Mouse (Mus musculus): Measurements from ENCODE around the gene Samd11. TPM values are rescaled to one million over a fixed set of nuclear protein-coding genes. Genes with fewer than 3 reads are reported as not detected.
A peak's percentile ranks its signal among the peaks of the same experiment; 100 is the strongest.

Samd11 gene
- polyA plus RNA-seq (2012; rRNA removed), result 2.7 and 3.8 TPM in 2 replicates

DNA sequence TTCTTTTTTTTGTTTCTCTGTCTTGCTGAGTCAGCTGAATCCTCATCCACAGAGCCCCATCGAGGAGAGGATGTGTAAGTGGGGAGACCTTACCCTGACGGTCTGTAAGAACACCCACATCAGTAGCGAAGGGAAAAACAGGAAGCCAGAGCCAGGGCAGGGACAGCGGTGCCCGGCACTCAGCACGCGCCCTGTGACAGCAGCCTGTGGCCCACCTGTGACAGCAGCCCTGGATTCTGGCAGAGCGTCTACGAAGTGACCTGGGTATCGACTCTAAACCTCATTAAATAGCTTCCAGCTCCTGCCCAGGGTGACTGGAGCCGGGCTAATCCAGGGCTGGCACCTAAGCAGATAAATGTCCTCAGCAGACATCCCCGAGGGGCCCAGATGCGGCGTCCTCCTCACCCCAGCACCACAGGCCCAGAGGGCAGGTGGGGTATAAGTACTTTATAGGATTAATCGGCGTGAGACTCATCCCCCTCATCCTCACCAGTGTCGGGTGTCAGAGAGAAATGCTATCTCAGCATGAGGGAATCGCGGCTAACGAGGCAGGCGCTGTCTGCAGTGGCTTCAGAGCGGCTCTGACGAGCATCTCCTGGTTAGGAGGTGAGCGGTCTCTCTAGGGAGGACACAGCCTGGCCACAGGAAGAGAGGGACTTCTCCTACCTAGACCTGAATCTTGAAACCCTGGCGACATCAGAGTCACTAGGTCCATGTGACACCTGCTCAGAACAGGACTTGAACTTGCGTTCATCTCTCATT is at the start of gene Samd11:
Gene Samd11, minus strand, starts transcription at position 580 of the 762 bp plus-strand sequence.
- no peak for DNase-seq (ENCODE audit: extremely low spot score in 1 of 2, low spot score in 1 of 2)

DNA sequence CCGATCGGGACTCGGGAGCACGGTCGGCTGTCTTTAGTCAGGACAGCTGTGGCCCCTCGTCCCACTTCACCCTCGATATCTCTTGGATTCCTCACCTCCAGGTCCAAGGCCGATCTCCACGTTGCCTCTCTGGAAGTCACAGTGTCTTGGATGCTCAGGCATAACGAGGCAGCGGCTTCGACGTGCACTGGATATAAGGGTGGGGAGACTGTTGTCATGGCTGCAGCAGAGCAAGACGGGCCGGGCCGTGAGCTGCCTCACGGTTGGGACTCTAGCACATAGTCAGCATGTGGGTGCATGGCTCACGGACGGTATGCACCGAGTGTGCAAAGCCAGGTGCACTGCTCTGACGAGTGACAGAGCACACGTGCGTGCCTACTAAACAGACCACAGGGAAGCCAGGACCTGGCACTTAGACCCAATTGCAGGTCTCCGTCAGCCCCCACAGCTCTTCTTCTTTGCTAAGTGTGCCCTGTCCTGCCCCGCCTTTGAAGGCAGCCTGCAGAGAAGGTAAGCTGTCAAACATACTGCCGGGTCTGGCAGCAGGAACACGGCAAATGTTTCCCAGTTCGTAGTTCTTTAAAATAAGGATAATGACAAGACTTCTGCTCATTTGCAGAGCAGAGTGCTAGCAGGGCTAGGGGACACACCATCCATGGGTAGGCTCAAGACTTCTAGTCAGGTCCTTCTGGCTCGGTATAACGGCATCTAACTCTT is 938 bp downstream of the Samd11 start:
- DNase-seq (ENCODE audit: extremely low spot score in 1 of 2, low spot score in 1 of 2), result no peak

DNA sequence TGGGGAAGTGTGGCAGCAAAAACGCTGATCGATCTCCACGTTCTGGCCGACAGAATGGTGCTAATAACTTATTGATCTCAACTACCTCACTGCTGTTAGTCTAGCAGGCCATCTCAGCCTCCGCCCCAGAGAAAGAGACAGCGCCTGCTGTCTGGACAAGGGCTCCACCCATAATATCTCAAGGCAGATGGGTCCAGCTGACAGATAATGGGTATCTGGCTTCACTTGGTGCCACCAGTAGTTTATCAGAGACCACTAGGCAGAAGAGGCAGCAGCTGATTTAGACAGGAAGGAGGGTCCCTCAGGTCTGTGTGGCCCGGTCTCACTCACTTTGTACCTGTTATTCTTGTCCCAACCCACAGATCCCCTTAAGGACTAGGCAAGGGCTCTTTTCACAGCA is 2.4 kb downstream of the Samd11 start:
- DNase-seq (ENCODE audit: extremely low spot score in 1 of 2, low spot score in 1 of 2), result no peak

- DNase-seq (ENCODE audit: extremely low spot score in 1 of 2, low spot score in 1 of 2), result no peak
Measured at GRCm38 (mm10) chr4:156252619-156253018, 2.8 kb downstream of the Samd11 start.

GRCm38 (mm10) chr4:156252140-156252539 is 3.3 kb downstream of the Samd11 start:
- DNase-seq (ENCODE audit: extremely low spot score in 1 of 2, low spot score in 1 of 2), result no peak

GRCm38 (mm10) chr4:156251081-156251480 is 4.4 kb downstream of the Samd11 start:
- no peak for DNase-seq (ENCODE audit: extremely low spot score in 1 of 2, low spot score in 1 of 2)

DNA sequence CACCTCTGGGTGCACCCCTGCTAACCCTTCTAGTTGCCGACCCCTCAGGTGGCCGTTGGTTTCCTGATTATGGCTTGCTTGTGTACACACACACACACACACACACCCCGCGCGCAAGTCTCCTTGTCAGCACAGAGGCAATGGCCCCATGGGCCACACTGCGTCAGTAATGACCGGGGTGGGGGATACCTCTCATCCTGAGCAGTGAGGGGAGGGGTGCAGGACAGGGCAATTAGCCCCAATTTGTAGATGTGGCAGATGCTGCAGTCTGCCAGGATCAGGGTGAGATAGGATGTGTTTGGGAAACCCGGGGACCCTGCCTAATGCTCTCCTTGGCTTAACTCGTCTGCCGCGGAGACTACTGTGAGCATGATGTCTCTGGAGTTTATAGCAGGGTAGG is 5.9 kb downstream of the Samd11 start:
- no peak for DNase-seq (ENCODE audit: extremely low spot score in 1 of 2, low spot score in 1 of 2)

- no peak for DNase-seq (ENCODE audit: extremely low spot score in 1 of 2, low spot score in 1 of 2)
Measured at GRCm38 (mm10) chr4:156236651-156237447, 18.6 kb downstream of the Samd11 start.

GRCm38 (mm10) chr4:156235808-156236533 is 19.5 kb downstream of the Samd11 start, which contains the start of gene Noc2l:
Gene Noc2l (plus strand): TSS chr4:156236010.
- DNase-seq (ENCODE audit: extremely low spot score in 1 of 2, low spot score in 1 of 2), result peak; percentile 67 to 90

DNA sequence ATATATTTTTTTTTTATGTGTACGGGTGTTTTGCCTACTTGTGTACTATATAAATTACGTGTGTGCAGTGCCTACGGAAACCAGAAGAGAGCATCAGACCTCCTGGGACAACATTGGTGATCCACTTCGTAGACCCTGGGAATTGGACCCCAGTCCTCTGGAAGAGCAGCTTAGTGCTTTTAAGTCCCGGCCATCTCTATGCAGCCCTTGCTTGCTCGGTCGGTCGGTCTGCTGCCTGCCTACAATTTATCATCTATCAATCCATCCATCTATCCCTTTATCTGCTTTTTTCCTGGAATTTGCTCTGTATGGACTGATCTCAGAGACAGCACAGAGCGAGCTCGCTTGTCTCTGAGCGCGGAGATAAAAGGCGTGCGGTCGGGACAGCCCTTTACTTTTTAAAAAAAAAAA is 20.1 kb downstream of the Samd11 start:
- DNase-seq (ENCODE audit: extremely low spot score in 1 of 2, low spot score in 1 of 2), result no peak

DNA sequence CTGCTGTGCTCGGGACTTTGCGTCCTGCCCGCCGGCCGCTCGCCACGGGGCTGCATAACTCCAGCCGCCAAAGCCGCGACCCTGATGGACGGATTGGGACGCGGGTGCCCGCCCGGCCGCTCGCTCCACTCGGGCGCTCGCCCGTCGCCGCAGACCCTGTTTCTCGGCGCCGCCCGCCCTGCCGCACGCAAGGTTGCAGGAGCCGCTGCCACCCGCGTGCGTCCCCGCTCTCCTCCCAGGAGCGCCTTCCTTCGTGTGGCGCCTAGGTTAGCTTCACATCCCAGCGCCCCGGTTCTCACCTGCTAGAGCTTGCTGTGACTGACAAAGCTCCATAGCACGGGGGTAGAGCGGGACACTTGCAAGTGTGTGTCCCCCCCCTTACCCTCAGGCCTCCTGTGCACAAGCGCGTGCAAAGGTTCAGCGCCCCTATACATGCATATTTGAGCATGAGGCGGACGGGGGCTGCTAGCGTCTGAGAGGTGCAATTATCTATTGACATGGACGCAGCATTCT is 20.7 kb downstream of the Samd11 start, which contains the start of gene Plekhn1:
Gene Plekhn1, minus strand, starts transcription at position 157 of the 513 bp plus-strand sequence.
- peak in 1 of 2 experiments; percentile 72 for DNase-seq (ENCODE audit: extremely low spot score in 1 of 2, low spot score in 1 of 2)

GRCm38 (mm10) chr4:156234021-156234501 is 21.4 kb downstream of the Samd11 start:
- DNase-seq (ENCODE audit: extremely low spot score in 1 of 2, low spot score in 1 of 2), result no peak

DNA sequence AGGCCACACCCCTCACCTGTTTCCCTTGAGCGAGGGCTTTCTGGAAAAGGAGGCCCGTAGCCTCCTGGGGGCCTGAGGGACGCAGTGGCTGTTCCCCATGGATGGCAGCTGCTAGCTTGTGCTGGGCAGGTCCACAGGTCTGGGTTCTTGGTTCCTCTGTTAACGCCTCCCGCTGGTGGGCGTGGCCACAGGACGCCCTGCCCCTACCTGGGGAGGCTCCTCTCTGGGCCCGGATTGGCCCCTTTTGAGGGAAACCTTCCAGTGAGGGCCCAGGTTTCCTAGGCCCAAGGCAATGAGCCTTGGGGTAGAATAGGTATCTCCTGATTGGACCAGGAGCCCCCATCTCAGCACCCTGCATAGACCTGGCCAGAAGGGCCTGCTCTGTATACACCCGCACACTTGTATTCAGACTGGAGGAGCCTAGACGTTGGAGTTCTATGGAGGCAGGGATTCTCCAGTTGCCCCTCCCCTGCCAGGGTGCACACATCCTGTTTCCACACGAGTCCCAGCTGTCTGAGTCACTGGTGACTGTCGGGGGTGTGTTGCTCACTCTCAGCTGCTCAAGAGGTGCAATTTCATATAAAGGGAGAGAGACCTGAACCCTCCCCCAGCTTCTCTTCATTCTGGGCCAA is 26.9 kb downstream of the Samd11 start:
- peak in 1 of 2 experiments; percentile 72 for DNase-seq (ENCODE audit: extremely low spot score in 1 of 2, low spot score in 1 of 2)

DNA sequence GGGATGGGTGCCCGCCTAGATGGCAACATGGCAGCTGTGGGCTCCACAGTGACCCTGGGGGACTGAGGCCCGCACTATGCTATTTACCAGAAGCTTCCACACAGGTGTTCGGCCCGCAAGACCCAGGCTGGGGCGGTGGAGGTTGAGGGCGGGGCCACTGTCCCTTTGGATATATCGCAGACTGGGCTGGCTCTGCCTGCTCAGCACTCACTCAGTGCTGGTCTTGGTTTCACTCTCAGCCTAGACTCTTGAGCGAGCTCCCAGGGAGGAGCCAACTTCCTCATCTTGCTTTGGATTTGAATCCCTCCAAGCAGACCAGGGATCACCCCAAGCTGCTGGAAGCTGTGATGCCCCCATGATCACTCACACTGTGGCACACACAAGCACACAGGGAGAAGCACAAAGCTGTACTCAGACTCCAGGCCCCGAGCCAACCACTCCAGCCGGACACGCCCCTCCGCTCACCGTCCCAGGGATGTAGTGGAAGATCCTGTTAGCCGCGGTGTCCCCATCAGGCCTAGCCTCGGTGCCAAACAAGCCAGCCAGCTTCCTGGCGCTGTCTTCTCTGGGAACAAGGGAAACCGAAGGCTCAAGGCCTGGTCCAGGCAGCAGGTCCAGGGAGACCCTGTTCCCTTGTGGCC is 27.6 kb downstream of the Samd11 start:
- no peak for DNase-seq (ENCODE audit: extremely low spot score in 1 of 2, low spot score in 1 of 2)

DNA sequence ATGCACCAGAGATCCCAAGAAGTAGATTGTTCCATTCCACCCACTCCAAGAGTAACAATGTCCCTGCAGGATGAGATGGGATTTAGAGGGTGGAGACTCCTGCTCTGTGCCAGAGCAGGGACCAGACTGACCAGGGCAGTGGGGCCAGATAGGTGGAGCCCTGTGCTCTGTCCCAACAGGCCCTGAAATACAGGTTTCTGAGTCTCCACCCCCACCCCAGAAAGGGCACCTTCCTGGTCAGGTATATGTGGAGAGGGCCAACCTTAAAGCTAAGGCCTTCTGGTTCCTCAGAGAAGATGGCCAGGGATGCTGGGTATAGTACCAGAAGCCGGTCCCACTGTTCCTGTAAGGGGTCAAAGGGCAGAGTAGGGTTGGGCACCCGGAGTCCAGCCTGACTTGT is 31.2 kb downstream of the Samd11 start:
- no peak for DNase-seq (ENCODE audit: extremely low spot score in 1 of 2, low spot score in 1 of 2)

DNA sequence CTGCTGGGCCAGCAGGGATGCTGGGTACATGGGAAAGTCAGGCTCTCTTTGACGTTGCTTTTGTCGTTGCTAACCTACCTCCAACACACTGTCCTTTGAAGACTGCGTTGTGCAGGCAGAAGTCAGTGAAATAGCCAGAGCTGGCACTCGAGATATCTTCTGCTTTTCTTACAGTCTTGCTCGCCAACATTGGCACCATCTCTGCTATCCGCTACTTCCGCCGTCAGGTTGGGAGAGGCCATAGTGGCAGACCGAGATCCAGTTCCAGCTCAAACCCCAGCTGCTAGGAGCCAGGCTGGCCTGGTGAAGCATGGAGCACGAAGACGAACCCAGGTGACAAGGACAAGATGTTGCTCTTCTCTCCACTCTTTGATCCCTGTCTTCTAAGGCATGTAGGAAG is 35.5 kb downstream of the Samd11 start:
- DNase-seq (ENCODE audit: extremely low spot score in 1 of 2, low spot score in 1 of 2), result no peak

GRCm38 (mm10) chr4:156217838-156218237 is 37.6 kb downstream of the Samd11 start:
- no peak for DNase-seq (ENCODE audit: extremely low spot score in 1 of 2, low spot score in 1 of 2)

DNA sequence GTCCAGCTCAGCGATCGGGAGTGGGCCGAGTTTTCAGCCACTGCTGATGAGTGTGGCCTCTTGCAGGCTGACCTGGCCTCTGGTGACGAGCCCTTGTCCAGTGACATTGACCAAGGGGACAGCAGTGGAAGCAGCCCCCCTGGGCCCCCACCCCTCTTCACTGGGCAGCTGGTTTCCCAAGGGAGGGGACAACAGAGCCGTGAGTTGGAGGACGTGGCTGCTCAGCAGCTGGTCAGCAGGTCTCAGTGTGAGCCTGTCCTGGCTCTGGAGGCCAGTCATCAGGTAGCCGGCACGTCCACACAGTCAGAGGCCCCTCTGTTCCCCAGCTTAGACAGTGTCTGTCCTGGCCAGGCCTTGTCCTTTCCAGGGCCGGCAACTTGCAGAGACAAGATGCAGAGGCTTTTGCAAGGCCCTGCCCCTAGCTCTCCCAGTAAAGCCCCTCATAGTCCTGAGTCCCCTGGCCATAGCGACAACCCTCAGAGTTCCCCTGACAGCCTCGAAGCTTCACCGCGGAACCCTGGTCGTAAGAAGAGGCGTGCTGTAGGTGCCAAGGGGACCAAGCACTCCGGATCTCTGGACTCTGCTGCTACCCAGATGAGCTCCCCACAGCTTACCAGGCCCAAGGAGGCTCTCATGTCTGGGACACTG is 38.3 kb downstream of the Samd11 start:
- DNase-seq (ENCODE audit: extremely low spot score in 1 of 2, low spot score in 1 of 2), result no peak

Data from frontal cortex, adult 2 months (tissue).